Mouse (Mus musculus) heart, adult 8-10 months (tissue): Measurements from ENCODE around the gene Glg1. TPM values are rescaled to one million over a fixed set of nuclear protein-coding genes. Genes with fewer than 3 reads are reported as not detected.
"Not testable (repeated sequence)": the region's sequence is repeated elsewhere in the genome, so short reads cannot be mapped to it uniquely, and the experiment has no call there.

Experiments used
- DNase-seq: peaks from one replicate; pipeline ENCODE4 v3.0.0; 2022; ENCODE audit warnings: low spot score
- microRNA-seq: library from miRNA; unstranded; fragments of <30 nt; microRNA quantifications from one replicate; pipeline ENCODE4 v1.2.0, GENCODE M21; 2022
- total RNA-seq, 4 experiments: library from RNA; stranded (reverse); gene quantifications; 2 replicates each; pipeline ENCODE4 v1.2.4; 2022

The Glg1 gene
- total RNA-seq, 4 experiments from 2014 or later = 87.4 to 103 (median 96.6) TPM

DNA sequence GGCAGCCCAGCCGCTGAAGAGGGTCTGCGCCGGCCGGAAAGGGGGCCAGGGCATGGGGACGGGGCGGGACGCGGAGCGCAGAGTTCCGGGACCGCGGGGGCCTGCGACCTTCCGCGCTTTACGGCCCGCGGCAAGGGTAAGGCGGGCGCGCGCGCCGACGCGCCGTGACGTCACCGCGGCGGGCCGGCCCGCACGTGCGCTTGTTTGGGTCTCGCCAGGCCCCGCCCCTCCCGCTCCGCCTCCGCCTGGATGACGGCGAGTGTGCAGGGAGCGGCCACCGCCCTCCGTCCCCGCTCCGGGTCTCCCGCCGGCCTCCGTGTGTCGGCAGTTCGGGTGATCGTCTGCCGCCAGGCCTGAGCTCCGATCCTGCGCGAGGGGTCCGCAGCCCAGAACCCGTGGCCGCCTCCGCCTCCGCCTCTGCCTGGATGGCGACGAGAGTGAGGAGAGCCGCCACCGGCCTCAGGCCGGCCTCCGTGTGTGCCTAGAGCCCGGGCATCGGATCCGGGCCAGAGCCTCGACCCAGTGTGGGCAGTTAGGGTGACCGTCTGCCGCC lies 113.5 kb downstream of the Glg1 start:
- DNase-seq = peak; percentile 90

DNA sequence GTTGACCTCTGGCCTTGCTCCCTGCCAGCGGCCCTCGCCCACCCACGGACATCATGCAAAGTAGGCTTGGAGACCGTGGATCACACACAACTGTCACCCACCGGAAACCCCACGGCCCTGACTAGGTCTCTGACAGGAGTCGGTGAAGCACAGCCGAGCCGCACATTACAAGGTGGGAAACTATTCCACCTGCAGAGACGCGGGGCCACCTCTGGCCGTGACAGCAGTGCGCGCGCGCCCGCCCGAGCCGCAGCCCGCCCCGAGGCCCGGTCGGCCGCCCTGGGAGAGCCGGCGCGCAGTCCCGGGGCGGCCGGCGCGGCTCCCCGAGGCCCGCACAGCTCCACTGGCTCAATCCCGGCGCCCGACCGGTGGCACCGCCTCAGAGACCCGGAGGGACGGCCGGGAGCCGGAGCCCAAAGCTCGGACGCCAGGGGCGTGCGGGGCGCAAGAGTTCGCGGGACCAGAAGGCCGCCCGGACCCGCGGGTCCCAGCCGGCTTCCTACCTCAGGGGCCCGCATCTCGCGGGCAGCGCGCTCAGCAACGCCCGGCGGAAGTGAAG lies 114.0 kb downstream of the Glg1 start:
- not testable (repeated sequence) for DNase-seq

DNA sequence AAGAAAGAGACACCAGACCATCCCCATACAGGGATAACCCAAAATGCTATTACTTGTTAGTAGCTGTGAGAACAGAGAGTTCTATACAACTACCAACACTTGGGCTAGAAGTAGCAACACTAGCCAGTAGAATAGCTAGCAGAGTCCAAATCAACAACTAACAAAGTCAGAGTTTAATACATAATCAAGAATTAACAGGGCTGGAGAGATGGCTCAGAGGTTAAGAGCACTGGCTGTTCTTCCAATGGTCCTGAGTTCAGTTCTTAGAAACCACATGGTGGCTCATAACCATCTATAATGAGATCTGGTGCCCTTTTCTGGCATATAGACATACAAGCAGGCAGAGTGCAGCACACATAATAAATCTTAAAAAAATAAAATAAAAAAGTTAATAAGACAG lies 116.5 kb downstream of the Glg1 start:
- DNase-seq = no peak

DNA sequence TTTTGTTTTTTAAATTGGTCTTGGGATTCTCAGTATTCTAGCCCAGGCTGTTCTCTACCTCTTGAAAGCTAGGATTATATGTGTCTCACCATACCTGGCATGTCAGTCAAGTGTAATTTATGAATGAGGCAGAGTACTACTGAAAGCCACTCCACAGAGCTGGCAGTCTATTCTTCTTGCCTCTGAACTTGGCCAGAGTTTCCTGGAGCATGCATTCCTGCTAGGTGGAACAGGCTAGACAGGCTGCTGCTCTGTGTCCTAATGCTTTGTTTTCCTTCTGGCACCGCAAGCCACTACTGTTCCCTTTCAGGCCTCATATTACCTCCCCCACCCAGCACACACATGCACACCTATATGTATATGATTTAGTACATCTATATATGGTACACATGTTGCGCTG lies 128.3 kb downstream of the Glg1 start:
- DNase-seq = no peak

DNA sequence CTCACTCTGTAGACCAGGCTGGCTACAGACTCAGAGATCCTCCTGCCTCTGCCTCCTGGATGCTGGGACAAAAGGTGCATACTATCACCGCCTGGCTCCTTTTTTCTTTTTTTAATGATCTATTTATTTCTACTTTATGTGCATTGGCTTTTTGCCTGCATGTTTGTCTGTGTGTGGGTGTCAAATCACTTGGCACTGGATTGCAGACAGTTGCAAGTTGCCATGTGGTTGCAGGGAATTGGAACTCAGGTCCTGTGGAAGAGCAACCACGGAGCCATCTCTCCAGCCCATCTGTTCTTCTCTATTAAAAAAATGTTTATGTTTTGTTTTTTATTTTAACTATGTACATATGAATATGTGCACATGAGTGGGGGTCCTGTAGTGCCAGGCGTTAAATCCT lies 139.5 kb downstream of the Glg1 start:
- DNase-seq = no peak

DNA sequence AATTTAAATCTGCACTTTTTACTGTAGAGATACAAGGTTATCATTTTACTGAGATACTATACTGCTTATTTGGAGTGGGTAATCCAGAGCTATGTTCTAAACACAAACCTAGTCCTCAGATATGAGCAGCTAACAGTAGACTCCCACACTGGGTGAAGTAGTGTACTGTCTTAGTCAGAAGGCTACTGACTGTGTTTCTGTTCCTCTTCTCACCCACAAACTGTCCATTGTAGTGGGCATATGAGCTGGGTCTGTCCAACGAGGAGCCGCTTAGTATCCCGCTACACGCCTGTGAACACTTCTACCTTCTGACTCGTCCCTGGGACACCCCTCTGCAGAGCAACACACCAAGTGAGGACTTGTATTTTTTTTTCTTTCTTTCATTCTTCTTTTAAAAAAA lies 144.1 kb downstream of the Glg1 start:
- DNase-seq = no peak

Small RNA genes lying within 50 kb of the gene (microRNA-seq; reads per million reads assigned to microRNA genes)
- not detected for gene Gm23193

Other genes starting within 250 kb of the Glg1 start
- 10 to 100 TPM in 3 of 4 experiments, 1 to 10 TPM in 1; 9.8 to 11.9 (median 10.9) TPM for gene Ddx19b, start 227.5 kb downstream of the Glg1 start, total RNA-seq
- gene Aars, start 226.1 kb downstream of the Glg1 start, total RNA-seq = 10 to 100 TPM; 32.2 to 33.5 (median 33.0) TPM
- not detected for gene Exosc6, start 202.9 kb downstream of the Glg1 start, total RNA-seq
- gene Clec18a, start 166.8 kb downstream of the Glg1 start, total RNA-seq = 1 to 10 TPM in 3 of 4 experiments, under 1 TPM in 1; 0.98 to 2.3 (median 1.3) TPM
- gene Pdpr, start 164.6 kb downstream of the Glg1 start, total RNA-seq = 100 to 1,000 TPM; 109 to 143 (median 124) TPM
- 10 to 100 TPM; 17.3 to 22.2 (median 19.4) TPM for gene Rfwd3, start 41.0 kb upstream of the Glg1 start, total RNA-seq
- 1 to 10 TPM; 1.8 to 3.0 (median 2.6) TPM for gene Mlkl, start 79.0 kb upstream of the Glg1 start, total RNA-seq
- gene Fa2h, start 134.6 kb upstream of the Glg1 start, total RNA-seq = under 1 TPM; 0.16 to 0.69 (median 0.21) TPM